Mouse (Mus musculus): ENCODE measurements around the gene Wdr45. TPM values are rescaled to one million over a fixed set of nuclear protein-coding genes. Genes with fewer than 3 reads are reported as not detected.

Wdr45 gene
- polyA plus RNA-seq, 1 experiment from 2014 or later, result 18.7 TPM

DNA sequence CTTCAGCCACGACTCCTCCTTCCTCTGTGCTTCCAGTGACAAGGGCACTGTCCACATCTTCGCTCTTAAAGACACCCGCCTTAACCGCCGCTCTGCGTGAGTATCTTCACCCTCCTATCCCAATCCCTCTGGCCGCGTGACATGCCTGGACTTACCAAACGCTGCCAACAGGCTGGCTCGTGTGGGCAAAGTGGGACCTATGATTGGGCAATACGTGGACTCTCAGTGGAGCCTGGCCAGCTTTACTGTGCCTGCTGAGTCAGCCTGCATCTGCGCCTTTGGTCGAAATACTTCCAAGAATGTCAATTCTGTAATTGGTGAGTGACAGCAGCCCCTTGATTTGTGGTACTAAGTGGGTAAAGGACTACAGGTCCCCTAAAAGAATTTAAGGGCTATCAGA is 13.0 kb downstream of the Wdr45 start:
- no peak overlapping the region for H3K4me3 ChIP-seq (ENCODE audit: low read depth, low read length)
- no peaks in the 10 kb centered on the region for H3K36me3 ChIP-seq (ENCODE audit: control insufficient read depth, insufficient read depth, low read length)
- H3K9ac ChIP-seq (ENCODE audit: low read depth, low read length), result no peak overlapping the region
- WGBS, result 91% methylated on average over 13 of the region's 13 CpGs
- H3K4me2 ChIP-seq (replicated peaks; ENCODE audit: low read depth, low read length), result no peak overlapping the region
- H3K27ac ChIP-seq (ENCODE audit: low read depth, low read length), result no peak overlapping the region
- DNase-seq (ENCODE audit: low spot score) (no peak), ATAC-seq (ENCODE audit: low FRiP score) (no peak)
- no peaks in the 10 kb centered on the region for H3K4me1 ChIP-seq (replicated peaks; ENCODE audit: control insufficient read depth, insufficient read depth, low read length)
- no peaks in the 10 kb centered on the region for H3K27me3 ChIP-seq (ENCODE audit: control insufficient read depth, insufficient read depth, low read length)
- H3K9me3 ChIP-seq (ENCODE audit: control insufficient read depth, low read length), result no peaks in the 10 kb centered on the region

DNA sequence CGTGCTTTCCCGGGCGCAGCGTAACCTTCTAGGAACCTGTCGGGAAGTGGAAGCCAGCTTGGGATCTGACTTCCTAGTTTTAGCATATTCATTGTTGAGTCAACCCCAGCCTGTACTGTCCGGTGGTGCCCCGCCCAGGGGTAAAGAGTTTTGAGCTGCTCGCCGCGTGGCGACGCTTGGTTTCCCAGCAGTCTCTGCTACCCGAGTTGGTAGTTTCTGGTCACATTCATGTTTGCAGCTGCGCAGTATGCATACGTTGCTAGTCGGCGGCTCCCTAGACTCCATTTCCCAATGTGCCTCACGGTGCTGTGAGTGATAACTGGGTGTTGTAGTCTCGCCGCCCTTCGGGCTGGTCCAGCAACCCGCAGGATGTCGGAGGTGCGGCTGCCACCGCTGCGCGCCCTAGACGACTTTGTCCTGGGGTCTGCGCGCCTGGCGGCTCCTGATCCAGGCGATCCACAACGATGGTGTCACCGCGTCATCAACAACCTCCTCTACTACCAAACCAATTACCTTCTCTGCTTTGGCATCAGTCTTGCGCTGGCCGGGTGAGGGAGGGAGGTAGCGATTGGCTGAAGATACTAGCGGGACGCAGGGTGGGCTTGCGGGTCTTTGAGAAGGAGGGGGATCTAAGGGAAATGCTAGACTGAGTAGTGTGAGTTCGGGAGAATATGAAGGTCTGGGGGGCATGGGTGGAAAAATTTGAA is 14.2 kb downstream of the Wdr45 start, which contains the start of gene Praf2:
Gene Praf2, plus strand, starts transcription at position 225 of the 707 bp plus-strand sequence.
- 14% methylated on average over 42 of the region's 42 CpGs for WGBS
- H3K36me3 ChIP-seq (ENCODE audit: control insufficient read depth, insufficient read depth, low read length), result no peaks in the 10 kb centered on the region
- H3K27me3 ChIP-seq (ENCODE audit: control insufficient read depth, insufficient read depth, low read length), result no peaks in the 10 kb centered on the region
- peak; percentile 72 for DNase-seq (ENCODE audit: low spot score)
- peak within 1 kb of the TSS; percentile 41 for H3K4me3 ChIP-seq (ENCODE audit: low read depth, low read length)
- H3K4me1 ChIP-seq (replicated peaks; ENCODE audit: control insufficient read depth, insufficient read depth, low read length), result no peaks in the 10 kb centered on the region
- no peaks in the 10 kb centered on the region for H3K9me3 ChIP-seq (ENCODE audit: control insufficient read depth, low read length)
- H3K9ac ChIP-seq (ENCODE audit: low read depth, low read length), result peak within 1 kb of the TSS; percentile 40
- H3K4me2 ChIP-seq (replicated peaks; ENCODE audit: low read depth, low read length), result peak within 1 kb of the TSS; percentile 44
- no peak within 1 kb of the TSS for H3K27ac ChIP-seq (ENCODE audit: low read depth, low read length)
- ATAC-seq (ENCODE audit: low FRiP score), result peak; percentile 94

DNA sequence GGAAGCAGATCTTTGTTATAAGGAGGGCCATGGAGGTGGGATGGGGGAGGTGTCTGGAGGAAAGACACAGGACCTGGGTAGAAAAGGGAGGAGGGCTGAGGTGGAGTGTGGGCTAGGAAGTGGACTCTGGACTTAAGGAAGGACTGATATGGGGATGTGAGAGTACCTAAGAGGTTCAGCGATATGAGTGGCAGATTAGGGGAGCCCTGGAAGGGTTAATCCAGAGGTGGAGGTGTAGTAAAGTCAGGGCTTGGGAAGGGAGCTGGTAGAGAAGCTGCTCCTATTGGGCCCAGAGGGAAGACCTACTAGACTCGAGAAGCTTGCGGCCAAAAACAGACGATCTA is 14.8 kb downstream of the Wdr45 start:
- Histone ChIP-seq H3K9me3 (ENCODE audit: control insufficient read depth, low read length) (no peaks in the 10 kb centered on the region), H3K36me3 (ENCODE audit: control insufficient read depth, insufficient read depth, low read length) (no peaks in the 10 kb centered on the region), H3K27me3 (ENCODE audit: control insufficient read depth, insufficient read depth, low read length) (no peaks in the 10 kb centered on the region), H3K4me1 (replicated peaks; ENCODE audit: control insufficient read depth, insufficient read depth, low read length) (no peaks in the 10 kb centered on the region), H3K4me2 (replicated peaks; ENCODE audit: low read depth, low read length) (peak overlapping the region; percentile 44), H3K9ac (ENCODE audit: low read depth, low read length) (peak overlapping the region; percentile 40), H3K27ac (ENCODE audit: low read depth, low read length) (no peak overlapping the region), H3K4me3 (ENCODE audit: low read depth, low read length) (peak overlapping the region; percentile 41)
- 38% methylated on average over 4 of the region's 4 CpGs for WGBS
- no peak; the same call in 1 of the 2 replicates for ATAC-seq (ENCODE audit: low FRiP score)
- peak; percentile 19 for DNase-seq (ENCODE audit: low spot score)

DNA sequence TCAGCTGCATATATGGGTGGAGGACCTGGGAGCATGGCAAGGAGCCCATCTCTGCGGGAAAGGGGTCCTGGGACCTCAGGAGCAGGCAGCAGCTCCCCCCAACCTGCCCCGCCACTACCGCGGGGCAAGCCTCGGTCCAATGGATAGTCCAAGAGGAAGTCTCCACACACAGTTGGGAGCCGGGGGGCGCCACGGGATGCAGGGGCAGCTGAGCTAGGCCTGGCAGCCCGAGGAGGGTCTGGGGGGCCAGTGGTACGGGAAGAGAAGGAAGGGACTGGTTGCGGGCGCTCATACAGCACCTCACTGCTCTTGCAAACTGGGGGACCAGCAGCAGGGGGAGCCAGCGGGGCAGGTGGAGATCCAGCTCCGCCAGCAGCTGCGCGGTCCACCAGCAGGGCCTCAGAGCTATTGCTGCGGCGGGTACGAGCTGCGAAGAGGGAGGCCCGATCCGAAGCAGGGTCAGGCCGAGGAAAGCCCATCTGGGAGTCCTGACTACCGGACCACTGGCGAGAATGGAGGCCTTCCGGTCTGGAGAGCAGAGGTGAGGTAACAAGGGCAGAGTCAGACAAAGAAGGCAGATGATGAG is 19.5 kb downstream of the Wdr45 start:
- ATAC-seq (ENCODE audit: low FRiP score) (no peak), DNase-seq (ENCODE audit: low spot score) (peak; percentile 71)
- H3K4me2 ChIP-seq (replicated peaks; ENCODE audit: low read depth, low read length), result no peak overlapping the region
- no peaks in the 10 kb centered on the region for H3K4me1 ChIP-seq (replicated peaks; ENCODE audit: control insufficient read depth, insufficient read depth, low read length)
- 0 out of 2 replicates have a peak overlapping the region, but pooled peaks have one; percentile 10 for H3K4me3 ChIP-seq (ENCODE audit: low read depth, low read length)
- no peak overlapping the region for H3K9ac ChIP-seq (ENCODE audit: low read depth, low read length)
- WGBS, result 22% methylated on average over 21 of the region's 26 CpGs
- no peaks in the 10 kb centered on the region for H3K9me3 ChIP-seq (ENCODE audit: control insufficient read depth, low read length)
- H3K27me3 ChIP-seq (ENCODE audit: control insufficient read depth, insufficient read depth, low read length), result no peaks in the 10 kb centered on the region
- no peak overlapping the region for H3K27ac ChIP-seq (ENCODE audit: low read depth, low read length)
- H3K36me3 ChIP-seq (ENCODE audit: control insufficient read depth, insufficient read depth, low read length), result no peaks in the 10 kb centered on the region

DNA sequence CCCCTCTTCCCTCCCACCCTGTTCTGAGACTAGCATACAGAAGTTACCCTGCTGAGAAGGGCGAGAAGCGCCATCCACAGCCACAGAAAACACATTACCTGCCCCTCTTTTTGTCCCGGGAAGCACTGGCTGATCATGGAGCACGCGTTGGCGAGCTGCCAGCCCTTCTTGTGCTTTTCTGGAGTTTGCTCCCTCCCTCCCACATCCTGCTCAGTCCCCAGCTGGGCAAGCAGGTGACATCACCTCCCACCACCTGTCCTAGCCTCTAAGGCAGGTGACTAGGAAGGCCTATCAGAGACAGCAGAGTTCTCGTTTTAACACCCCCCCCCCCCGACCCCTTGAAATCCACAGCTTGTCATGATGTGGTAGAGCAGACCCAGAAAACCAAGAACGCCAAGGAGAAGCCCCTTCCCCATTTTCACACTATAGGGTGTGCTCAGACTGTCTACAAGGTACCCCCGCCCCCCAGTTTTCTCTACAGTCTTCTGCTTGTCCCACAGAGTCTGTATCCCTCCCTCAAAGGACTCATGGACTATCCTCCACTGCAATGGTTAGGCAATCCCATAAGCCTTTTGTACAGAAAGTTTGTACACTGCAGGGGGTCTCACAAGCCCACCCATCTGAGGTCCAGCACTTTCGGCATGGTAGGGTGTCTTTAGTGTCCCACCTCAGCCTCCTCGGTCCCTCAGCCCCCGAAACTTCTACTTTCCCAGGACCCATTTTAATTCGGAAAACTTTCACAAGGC is 25.4 kb downstream of the Wdr45 start:
- DNase-seq (ENCODE audit: low spot score) (no peak), ATAC-seq (ENCODE audit: low FRiP score) (no peak)
- Histone ChIP-seq H3K36me3 (ENCODE audit: control insufficient read depth, insufficient read depth, low read length) (no peaks in the 10 kb centered on the region), H3K4me3 (ENCODE audit: low read depth, low read length) (no peak overlapping the region), H3K4me1 (replicated peaks; ENCODE audit: control insufficient read depth, insufficient read depth, low read length) (no peaks in the 10 kb centered on the region), H3K27ac (ENCODE audit: low read depth, low read length) (no peak overlapping the region), H3K9ac (ENCODE audit: low read depth, low read length) (no peak overlapping the region), H3K9me3 (ENCODE audit: control insufficient read depth, low read length) (no peaks in the 10 kb centered on the region), H3K27me3 (ENCODE audit: control insufficient read depth, insufficient read depth, low read length) (no peaks in the 10 kb centered on the region), H3K4me2 (replicated peaks; ENCODE audit: low read depth, low read length) (no peak overlapping the region)
- WGBS, result 77% methylated on average over 14 of the region's 14 CpGs

DNA sequence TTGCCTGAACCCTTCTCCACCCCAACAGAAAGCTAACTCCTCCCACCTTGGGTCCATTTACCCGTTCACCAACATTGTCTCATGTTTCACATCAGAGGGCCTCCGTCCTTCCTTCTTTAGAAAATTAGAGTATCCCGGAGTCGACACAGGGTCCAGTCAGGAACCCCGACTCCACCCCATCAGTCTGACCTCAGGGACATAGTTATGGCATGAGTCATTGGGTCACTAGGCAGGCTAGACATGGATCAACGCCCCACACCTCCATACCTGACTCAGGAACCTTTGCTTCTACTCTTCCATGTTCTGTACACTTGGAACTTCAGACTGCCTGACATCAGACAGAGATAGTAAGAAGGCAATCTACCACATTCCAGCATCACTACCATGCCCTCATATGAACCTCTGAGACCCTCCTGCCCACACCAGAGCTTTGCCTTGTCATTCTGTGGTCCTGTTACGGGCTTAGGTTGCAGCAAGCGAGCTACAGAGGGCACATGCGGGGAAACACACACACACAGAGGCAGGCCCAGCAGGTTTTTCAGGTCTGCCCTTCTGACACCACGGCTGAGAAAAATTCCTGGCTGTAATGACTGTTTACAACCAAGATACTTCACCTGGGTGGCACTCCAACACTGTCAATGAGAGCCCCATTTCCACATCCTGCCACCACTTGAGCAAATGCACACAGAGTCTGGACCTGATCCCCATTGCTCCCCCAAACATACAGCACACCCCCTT is 26.1 kb downstream of the Wdr45 start:
- no peaks in the 10 kb centered on the region for H3K27me3 ChIP-seq (ENCODE audit: control insufficient read depth, insufficient read depth, low read length)
- no peak overlapping the region for H3K4me2 ChIP-seq (replicated peaks; ENCODE audit: low read depth, low read length)
- H3K27ac ChIP-seq (ENCODE audit: low read depth, low read length), result no peak overlapping the region
- H3K36me3 ChIP-seq (ENCODE audit: control insufficient read depth, insufficient read depth, low read length), result no peaks in the 10 kb centered on the region
- H3K9me3 ChIP-seq (ENCODE audit: control insufficient read depth, low read length), result no peaks in the 10 kb centered on the region
- WGBS, result 73% methylated on average over 10 of the region's 10 CpGs
- DNase-seq (ENCODE audit: low spot score), result no peak
- H3K4me1 ChIP-seq (replicated peaks; ENCODE audit: control insufficient read depth, insufficient read depth, low read length), result no peaks in the 10 kb centered on the region
- H3K4me3 ChIP-seq (ENCODE audit: low read depth, low read length), result no peak overlapping the region
- no peak overlapping the region for H3K9ac ChIP-seq (ENCODE audit: low read depth, low read length)
- ATAC-seq (ENCODE audit: low FRiP score), result no peak

DNA sequence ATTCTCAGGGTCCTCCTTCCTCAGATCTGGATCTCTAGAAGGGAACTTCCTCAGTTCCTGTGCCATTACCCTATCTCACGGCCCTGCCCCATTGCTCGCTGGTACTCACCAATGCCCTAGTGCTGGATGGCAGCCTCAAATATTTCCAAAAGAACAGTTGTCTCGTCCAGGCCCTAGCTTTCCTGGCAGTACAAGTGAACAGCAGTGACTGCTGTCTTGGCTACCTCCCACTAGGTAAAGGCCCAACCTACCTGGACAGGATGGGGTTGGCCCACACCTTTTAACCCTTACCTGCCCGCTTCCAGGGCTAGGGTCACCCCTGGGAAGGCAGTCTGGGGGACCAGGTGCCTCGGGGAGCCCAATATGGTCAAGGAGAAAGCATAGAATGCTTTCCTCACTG is 27.0 kb downstream of the Wdr45 start:
- Histone ChIP-seq H3K4me3 (ENCODE audit: low read depth, low read length) (no peak overlapping the region), H3K4me1 (replicated peaks; ENCODE audit: control insufficient read depth, insufficient read depth, low read length) (no peaks in the 10 kb centered on the region), H3K27me3 (ENCODE audit: control insufficient read depth, insufficient read depth, low read length) (no peaks in the 10 kb centered on the region), H3K4me2 (replicated peaks; ENCODE audit: low read depth, low read length) (no peak overlapping the region), H3K9me3 (ENCODE audit: control insufficient read depth, low read length) (no peaks in the 10 kb centered on the region), H3K36me3 (ENCODE audit: control insufficient read depth, insufficient read depth, low read length) (no peaks in the 10 kb centered on the region), H3K27ac (ENCODE audit: low read depth, low read length) (no peak overlapping the region), H3K9ac (ENCODE audit: low read depth, low read length) (no peak overlapping the region)
- 76% methylated on average over 5 of the region's 5 CpGs for WGBS
- DNase-seq (ENCODE audit: low spot score) (no peak), ATAC-seq (ENCODE audit: low FRiP score) (no peak)

DNA sequence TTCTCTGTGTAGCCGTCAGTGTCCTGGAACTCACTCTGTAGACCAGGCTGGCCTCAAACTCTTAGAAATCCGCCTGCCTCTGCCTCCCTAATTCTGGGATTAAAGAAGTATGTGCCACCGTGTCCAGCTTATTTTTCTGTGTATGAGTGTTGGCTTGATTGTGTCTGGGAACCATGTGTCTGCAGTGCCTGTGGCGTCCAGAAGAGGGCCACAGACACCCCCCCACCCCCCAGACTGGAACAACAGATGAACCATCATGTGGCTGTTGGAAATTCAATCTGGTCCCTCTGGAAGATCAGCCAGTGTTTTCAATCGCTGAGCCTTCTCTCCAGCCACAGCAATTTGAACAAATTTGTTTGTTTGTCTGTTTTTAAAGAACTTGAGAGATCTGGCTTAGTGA is 29.3 kb downstream of the Wdr45 start:
- DNase-seq (ENCODE audit: low spot score) (peak; percentile 14), ATAC-seq (ENCODE audit: low FRiP score) (no peak)
- no peak overlapping the region for H3K9ac ChIP-seq (ENCODE audit: low read depth, low read length)
- H3K4me1 ChIP-seq (replicated peaks; ENCODE audit: control insufficient read depth, insufficient read depth, low read length), result no peaks in the 10 kb centered on the region
- H3K27me3 ChIP-seq (ENCODE audit: control insufficient read depth, insufficient read depth, low read length), result no peaks in the 10 kb centered on the region
- WGBS, result 65% methylated on average over 5 of the region's 5 CpGs
- H3K27ac ChIP-seq (ENCODE audit: low read depth, low read length), result no peak overlapping the region
- no peaks in the 10 kb centered on the region for H3K9me3 ChIP-seq (ENCODE audit: control insufficient read depth, low read length)
- no peak overlapping the region for H3K4me2 ChIP-seq (replicated peaks; ENCODE audit: low read depth, low read length)
- H3K36me3 ChIP-seq (ENCODE audit: control insufficient read depth, insufficient read depth, low read length), result no peaks in the 10 kb centered on the region
- H3K4me3 ChIP-seq (ENCODE audit: low read depth, low read length), result no peak overlapping the region

All from hindbrain, embryonic 11.5 days (tissue).